Mouse (Mus musculus): ENCODE data around the gene Olfr12. TPM values are rescaled to one million over a fixed set of nuclear protein-coding genes. Genes with fewer than 3 reads are reported as not detected.
A peak's percentile ranks its signal among the peaks of the same experiment; 100 is the strongest.

The Olfr12 gene
- polyA plus RNA-seq (2015; fragmentation: Nextera tagmentation; extraction: Ambion mirVana): not detected in 2 replicates

GRCm38 (mm10) chr1:92617488-92617887, at the start of gene Olfr12:
Gene Olfr12 (plus strand): TSS chr1:92617788.
- Histone ChIP-seq H3K4me3 (ENCODE audit: low read length) (no peak within 1 kb of the TSS), H3K27ac (ENCODE audit: low read length) (no peak within 1 kb of the TSS), H3K9ac (ENCODE audit: low read depth, low read length) (no peak within 1 kb of the TSS), H3K27me3 (replicated peaks; ENCODE audit: control insufficient read depth, insufficient read depth, low read length) (no peaks in the 10 kb centered on the region), H3K4me1 (ENCODE audit: control insufficient read depth, insufficient read depth, low read length) (no peaks in the 10 kb centered on the region), H3K4me2 (ENCODE audit: low read depth, low read length) (no peak within 1 kb of the TSS), H3K9me3 (ENCODE audit: control insufficient read depth, low read length) (no peaks in the 10 kb centered on the region), H3K36me3 (ENCODE audit: control insufficient read depth, insufficient read depth, low read length) (no peaks in the 10 kb centered on the region)
- ATAC-seq: no peak
- WGBS: 57% methylated on average over 2 of the region's 2 CpGs

DNA sequence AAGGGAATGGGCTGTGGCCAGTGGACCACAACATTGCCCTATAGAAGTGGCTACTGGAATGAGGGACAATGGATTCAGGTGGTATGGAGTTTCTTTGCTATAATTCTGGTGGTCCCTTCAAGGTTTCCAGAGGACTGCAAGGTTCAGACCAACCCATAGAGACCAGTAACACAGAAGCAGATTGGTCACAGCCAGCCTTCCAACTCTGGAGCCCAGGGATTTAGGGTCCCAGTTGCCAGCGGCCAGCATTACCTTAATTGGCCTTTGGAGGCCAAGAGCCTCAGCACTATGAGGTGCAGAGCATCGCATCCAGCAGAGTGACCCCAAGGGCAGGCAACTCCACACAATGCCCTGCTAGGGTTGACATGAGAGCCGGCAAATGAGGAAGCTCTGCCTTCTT, 46.6 kb upstream of the Olfr12 start, which contains the start of gene Olfr1413:
TSS of gene Olfr1413 (plus strand) at position 301 of the 400 bp plus-strand sequence.
- no peak within 1 kb of the TSS for H3K27ac ChIP-seq (ENCODE audit: low read length)
- 87% methylated on average over 3 of the region's 3 CpGs for WGBS
- no peaks in the 10 kb centered on the region for H3K9me3 ChIP-seq (ENCODE audit: control insufficient read depth, low read length)
- no peaks in the 10 kb centered on the region for H3K27me3 ChIP-seq (replicated peaks; ENCODE audit: control insufficient read depth, insufficient read depth, low read length)
- no peak within 1 kb of the TSS for H3K4me2 ChIP-seq (ENCODE audit: low read depth, low read length)
- ATAC-seq: no peak
- H3K9ac ChIP-seq (ENCODE audit: low read depth, low read length): no peak within 1 kb of the TSS
- H3K4me3 ChIP-seq (ENCODE audit: low read length): no peak within 1 kb of the TSS
- no peaks in the 10 kb centered on the region for H3K4me1 ChIP-seq (ENCODE audit: control insufficient read depth, insufficient read depth, low read length)
- H3K36me3 ChIP-seq (ENCODE audit: control insufficient read depth, insufficient read depth, low read length): no peaks in the 10 kb centered on the region

DNA sequence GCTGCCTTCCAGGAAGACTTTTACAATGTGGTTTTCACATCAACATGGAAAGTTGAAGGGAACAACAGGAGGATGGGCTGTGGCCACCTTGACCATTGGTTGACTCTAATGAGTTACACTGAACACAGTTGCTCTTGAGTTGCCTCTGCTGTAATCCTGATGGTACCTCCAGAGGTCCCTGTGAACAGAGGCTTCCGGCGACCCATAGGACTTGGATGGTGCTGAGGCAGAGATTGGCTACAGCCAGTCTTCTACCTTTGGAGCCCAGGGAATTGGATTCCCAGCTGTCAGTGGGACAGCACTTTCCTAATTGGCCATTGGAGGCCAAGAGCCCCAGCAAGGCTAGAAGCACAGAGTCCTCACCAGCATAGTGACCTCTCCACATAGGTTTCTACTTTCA, 32.1 kb upstream of the Olfr12 start, which contains the start of gene Olfr1412:
TSS of gene Olfr1412 (plus strand) at position 301 of the 400 bp plus-strand sequence.
- Histone ChIP-seq H3K27me3 (replicated peaks; ENCODE audit: control insufficient read depth, insufficient read depth, low read length) (no peaks in the 10 kb centered on the region), H3K4me3 (ENCODE audit: low read length) (no peak within 1 kb of the TSS), H3K9me3 (ENCODE audit: control insufficient read depth, low read length) (no peaks in the 10 kb centered on the region), H3K4me2 (ENCODE audit: low read depth, low read length) (no peak within 1 kb of the TSS), H3K36me3 (ENCODE audit: control insufficient read depth, insufficient read depth, low read length) (no peaks in the 10 kb centered on the region), H3K9ac (ENCODE audit: low read depth, low read length) (no peak within 1 kb of the TSS), H3K4me1 (ENCODE audit: control insufficient read depth, insufficient read depth, low read length) (no peaks in the 10 kb centered on the region), H3K27ac (ENCODE audit: low read length) (no peak within 1 kb of the TSS)
- 88% methylated on average over 2 of the region's 2 CpGs for WGBS
- ATAC-seq: no peak

- Histone ChIP-seq H3K4me2 (ENCODE audit: low read depth, low read length) (no peak within 1 kb of the TSS), H3K9ac (ENCODE audit: low read depth, low read length) (no peak within 1 kb of the TSS), H3K27me3 (replicated peaks; ENCODE audit: control insufficient read depth, insufficient read depth, low read length) (no peaks in the 10 kb centered on the region), H3K4me1 (ENCODE audit: control insufficient read depth, insufficient read depth, low read length) (no peaks in the 10 kb centered on the region), H3K27ac (ENCODE audit: low read length) (no peak within 1 kb of the TSS), H3K36me3 (ENCODE audit: control insufficient read depth, insufficient read depth, low read length) (no peaks in the 10 kb centered on the region), H3K9me3 (ENCODE audit: control insufficient read depth, low read length) (no peaks in the 10 kb centered on the region), H3K4me3 (ENCODE audit: low read length) (no peak within 1 kb of the TSS)
- ATAC-seq: no peak
These were observed 23.5 kb upstream of the Olfr12 start, which contains the start of gene Olfr1411 for GRCm38 (mm10) chr1:92594111-92594510. Gene Olfr1411 (plus strand): TSS chr1:92594411.

GRCm38 (mm10) chr1:92596019-92596418, 21.6 kb upstream of the Olfr12 start:
- H3K27ac ChIP-seq (ENCODE audit: low read length): no peak overlapping the region
- H3K4me2 ChIP-seq (ENCODE audit: low read depth, low read length): no peak overlapping the region
- 65% methylated on average over 3 of the region's 3 CpGs for WGBS
- no peaks in the 10 kb centered on the region for H3K9me3 ChIP-seq (ENCODE audit: control insufficient read depth, low read length)
- peak; percentile 65; the same call in 1 of the 2 replicates for ATAC-seq
- no peaks in the 10 kb centered on the region for H3K27me3 ChIP-seq (replicated peaks; ENCODE audit: control insufficient read depth, insufficient read depth, low read length)
- H3K4me3 ChIP-seq (ENCODE audit: low read length): no peak overlapping the region
- no peak overlapping the region for H3K9ac ChIP-seq (ENCODE audit: low read depth, low read length)
- H3K36me3 ChIP-seq (ENCODE audit: control insufficient read depth, insufficient read depth, low read length): no peaks in the 10 kb centered on the region
- no peaks in the 10 kb centered on the region for H3K4me1 ChIP-seq (ENCODE audit: control insufficient read depth, insufficient read depth, low read length)

DNA sequence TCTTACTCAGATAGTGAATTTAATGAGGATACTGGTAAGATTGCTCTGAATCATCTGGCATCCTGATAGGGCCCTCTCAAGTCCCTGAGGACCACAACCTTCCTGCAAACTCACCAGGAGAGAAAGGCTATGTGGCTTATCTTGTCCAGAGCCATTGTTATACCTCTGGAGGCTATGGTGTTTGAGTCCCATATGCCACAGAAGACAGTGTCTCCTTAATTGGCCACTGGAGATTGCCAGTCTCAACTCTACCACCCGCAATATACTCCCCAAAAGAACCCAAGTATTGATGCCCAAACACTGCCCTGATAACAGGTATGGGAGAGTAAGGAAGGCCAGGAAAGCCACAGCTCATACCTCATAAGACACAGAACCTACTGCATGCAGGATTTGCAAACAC, 12.1 kb upstream of the Olfr12 start, which contains the start of gene Olfr1410:
TSS of gene Olfr1410 (plus strand) at position 301 of the 400 bp plus-strand sequence.
- Histone ChIP-seq H3K4me2 (ENCODE audit: low read depth, low read length) (no peak within 1 kb of the TSS), H3K4me1 (ENCODE audit: control insufficient read depth, insufficient read depth, low read length) (no peaks in the 10 kb centered on the region)

GRCm38 (mm10) chr1:92607711-92608110, 9.9 kb upstream of the Olfr12 start:
- no peak overlapping the region for H3K9ac ChIP-seq (ENCODE audit: low read depth, low read length)
- H3K27ac ChIP-seq (ENCODE audit: low read length): no peak overlapping the region
- no peak overlapping the region for H3K4me3 ChIP-seq (ENCODE audit: low read length)
- no peaks in the 10 kb centered on the region for H3K36me3 ChIP-seq (ENCODE audit: control insufficient read depth, insufficient read depth, low read length)
- no peaks in the 10 kb centered on the region for H3K9me3 ChIP-seq (ENCODE audit: control insufficient read depth, low read length)
- WGBS: 78% methylated on average over 4 of the region's 4 CpGs
- no peak overlapping the region for H3K4me2 ChIP-seq (ENCODE audit: low read depth, low read length)
- no peaks in the 10 kb centered on the region; the same call in 1 of the 2 replicates for H3K27me3 ChIP-seq (replicated peaks; ENCODE audit: control insufficient read depth, insufficient read depth, low read length)
- no peaks in the 10 kb centered on the region for H3K4me1 ChIP-seq (ENCODE audit: control insufficient read depth, insufficient read depth, low read length)
- no peak for ATAC-seq

More for the DNA sequence above, 12.1 kb upstream of the Olfr12 start, which contains the start of gene Olfr1410:
- no peak within 1 kb of the TSS for H3K4me3 ChIP-seq (ENCODE audit: low read length)
- H3K27ac ChIP-seq (ENCODE audit: low read length): no peak within 1 kb of the TSS
- H3K9me3 ChIP-seq (ENCODE audit: control insufficient read depth, low read length): no peaks in the 10 kb centered on the region
- H3K27me3 ChIP-seq (replicated peaks; ENCODE audit: control insufficient read depth, insufficient read depth, low read length): no peaks in the 10 kb centered on the region; the same call in 1 of the 2 replicates
- WGBS: 86% methylated on average over 1 of the region's 1 CpGs
- no peaks in the 10 kb centered on the region for H3K36me3 ChIP-seq (ENCODE audit: control insufficient read depth, insufficient read depth, low read length)
- H3K9ac ChIP-seq (ENCODE audit: low read depth, low read length): no peak within 1 kb of the TSS
- ATAC-seq: no peak

DNA sequence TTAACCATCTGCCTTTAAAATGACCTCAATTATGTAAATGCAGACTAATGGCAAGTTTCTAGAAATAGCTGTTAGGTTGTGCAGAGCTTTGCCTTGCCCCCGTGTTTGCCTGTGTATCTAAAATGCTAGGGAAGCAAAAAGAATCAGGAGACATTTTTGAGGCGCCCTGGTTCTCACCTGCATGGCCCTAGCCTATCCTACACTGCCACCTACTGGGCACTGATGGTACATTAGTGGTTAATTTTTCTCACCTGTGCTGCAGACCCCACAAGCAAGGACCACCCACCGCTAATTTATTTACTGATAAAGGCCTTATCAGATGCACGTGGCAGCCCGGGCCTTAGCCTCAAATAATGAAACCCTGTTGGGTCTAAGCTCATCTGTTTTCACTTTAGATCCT, 6.6 kb upstream of the Olfr12 start:
- Histone ChIP-seq H3K27ac (ENCODE audit: low read length) (no peak overlapping the region), H3K9ac (ENCODE audit: low read depth, low read length) (no peak overlapping the region), H3K9me3 (ENCODE audit: control insufficient read depth, low read length) (no peaks in the 10 kb centered on the region), H3K4me1 (ENCODE audit: control insufficient read depth, insufficient read depth, low read length) (no peaks in the 10 kb centered on the region), H3K27me3 (replicated peaks; ENCODE audit: control insufficient read depth, insufficient read depth, low read length) (no peaks in the 10 kb centered on the region; the same call in 1 of the 2 replicates), H3K4me2 (ENCODE audit: low read depth, low read length) (no peak overlapping the region), H3K36me3 (ENCODE audit: control insufficient read depth, insufficient read depth, low read length) (no peaks in the 10 kb centered on the region), H3K4me3 (ENCODE audit: low read length) (no peak overlapping the region)
- whole genome bisulfite sequencing: 5% methylated on average over 5 of the region's 5 CpGs
- ATAC-seq: no peak

GRCm38 (mm10) chr1:92613175-92613574, 4.4 kb upstream of the Olfr12 start:
- H3K27me3 ChIP-seq (replicated peaks; ENCODE audit: control insufficient read depth, insufficient read depth, low read length): no peaks in the 10 kb centered on the region
- no peak overlapping the region for H3K4me2 ChIP-seq (ENCODE audit: low read depth, low read length)
- H3K27ac ChIP-seq (ENCODE audit: low read length): no peak overlapping the region
- ATAC-seq: no peak
- H3K36me3 ChIP-seq (ENCODE audit: control insufficient read depth, insufficient read depth, low read length): no peaks in the 10 kb centered on the region
- H3K4me1 ChIP-seq (ENCODE audit: control insufficient read depth, insufficient read depth, low read length): no peaks in the 10 kb centered on the region
- WGBS: 46% methylated on average over 4 of the region's 4 CpGs
- H3K9ac ChIP-seq (ENCODE audit: low read depth, low read length): no peak overlapping the region
- no peak overlapping the region for H3K4me3 ChIP-seq (ENCODE audit: low read length)
- H3K9me3 ChIP-seq (ENCODE audit: control insufficient read depth, low read length): no peaks in the 10 kb centered on the region

- no peak overlapping the region for H3K9ac ChIP-seq (ENCODE audit: low read depth, low read length)
- H3K36me3 ChIP-seq (ENCODE audit: control insufficient read depth, insufficient read depth, low read length): no peaks in the 10 kb centered on the region
- no peak overlapping the region for H3K27ac ChIP-seq (ENCODE audit: low read length)
- no peaks in the 10 kb centered on the region for H3K4me1 ChIP-seq (ENCODE audit: control insufficient read depth, insufficient read depth, low read length)
- WGBS: 4% methylated on average over 1 of the region's 1 CpGs
- no peak overlapping the region for H3K4me3 ChIP-seq (ENCODE audit: low read length)
- no peak overlapping the region for H3K4me2 ChIP-seq (ENCODE audit: low read depth, low read length)
- no peak for ATAC-seq
- no peaks in the 10 kb centered on the region for H3K9me3 ChIP-seq (ENCODE audit: control insufficient read depth, low read length)
- H3K27me3 ChIP-seq (replicated peaks; ENCODE audit: control insufficient read depth, insufficient read depth, low read length): no peaks in the 10 kb centered on the region
These were observed 3.1 kb upstream of the Olfr12 start for GRCm38 (mm10) chr1:92614516-92614915.
